Mouse (Mus musculus) cerebellum, postnatal 36 days (tissue): ENCODE measurements around the gene 4931422A03Rik.
A peak's percentile ranks its signal among the peaks of the same experiment; 100 is the strongest.
"Not testable (repeated sequence)": the region's sequence is repeated elsewhere in the genome, so short reads cannot be mapped to it uniquely, and the experiment has no call there.

Source experiments
- DNase-seq, 2 experiments: peaks; one replicate each; pipeline ENCODE4 v3.0.0; 2021 to 2022; ENCODE audit warnings: mixed read lengths in 2 of 2

Gene 4931422A03Rik

GRCm38 (mm10) chr2:104028139-104028723 lies at the start of gene 4931422A03Rik:
Gene 4931422A03Rik, minus strand, starts transcription at chr2:104028361.
- peak in 1 of 2 experiments; percentile 34 for DNase-seq

GRCm38 (mm10) chr2:104069704-104070185 lies 41.6 kb upstream of the 4931422A03Rik start, which contains the start of gene Cd59b:
Gene Cd59b, plus strand, starts transcription at chr2:104069849.
- DNase-seq, result peak; percentile 32 to 33

GRCm38 (mm10) chr2:104068450-104068849 lies 40.3 kb upstream of the 4931422A03Rik start, which contains the start of gene Gm10799:
Gene Gm10799, minus strand, starts transcription at chr2:104068550.
- not testable (repeated sequence) for DNase-seq

GRCm38 (mm10) chr2:104065526-104065925 lies 37.4 kb upstream of the 4931422A03Rik start, which contains the start of gene Gm10912:
Gene Gm10912, plus strand, starts transcription at chr2:104065826.
- DNase-seq, result not testable (repeated sequence)

GRCm38 (mm10) chr2:104064152-104064551 lies 36.0 kb upstream of the 4931422A03Rik start:
- DNase-seq, result no peak

GRCm38 (mm10) chr2:104062665-104063064 lies 34.5 kb upstream of the 4931422A03Rik start:
- no peak for DNase-seq

GRCm38 (mm10) chr2:104060996-104061395 lies 32.8 kb upstream of the 4931422A03Rik start:
- no peak for DNase-seq

GRCm38 (mm10) chr2:104059786-104060185 lies 31.6 kb upstream of the 4931422A03Rik start:
- no peak for DNase-seq

- no peak for DNase-seq
These were observed 30.8 kb upstream of the 4931422A03Rik start for GRCm38 (mm10) chr2:104058954-104059353.

- DNase-seq, result no peak
These were observed 30.2 kb upstream of the 4931422A03Rik start for GRCm38 (mm10) chr2:104058381-104058780.

- DNase-seq, result no peak
These were observed 16.4 kb upstream of the 4931422A03Rik start for GRCm38 (mm10) chr2:104044479-104045080.

GRCm38 (mm10) chr2:104043624-104044478 lies 15.7 kb upstream of the 4931422A03Rik start:
- DNase-seq, result no peak

GRCm38 (mm10) chr2:104042766-104043165 lies 14.6 kb upstream of the 4931422A03Rik start:
- DNase-seq, result no peak

GRCm38 (mm10) chr2:104041632-104042031 lies 13.5 kb upstream of the 4931422A03Rik start:
- no peak for DNase-seq

- DNase-seq, result no peak
These were observed 10.1 kb upstream of the 4931422A03Rik start for GRCm38 (mm10) chr2:104038236-104038635.

GRCm38 (mm10) chr2:104036316-104036715 lies 8.2 kb upstream of the 4931422A03Rik start:
- DNase-seq, result no peak

- peak in 1 of 2 experiments; percentile 18 for DNase-seq
These were observed 7.4 kb upstream of the 4931422A03Rik start for GRCm38 (mm10) chr2:104035595-104035994.

- peak; percentile 65 to 78 for DNase-seq
These were observed 6.8 kb upstream of the 4931422A03Rik start for GRCm38 (mm10) chr2:104034832-104035472.

GRCm38 (mm10) chr2:104032056-104032455 lies 3.9 kb upstream of the 4931422A03Rik start:
- no peak for DNase-seq

- DNase-seq, result no peak
These were observed 2.2 kb upstream of the 4931422A03Rik start for GRCm38 (mm10) chr2:104030381-104030780.

GRCm38 (mm10) chr2:104029074-104029473 lies 913 bp upstream of the 4931422A03Rik start:
- DNase-seq, result no peak

- peak; percentile 88 to 92 for DNase-seq
These were observed 563 bp downstream of the 4931422A03Rik start, which contains the start of gene Fbxo3 for GRCm38 (mm10) chr2:104027458-104028138. Gene Fbxo3, plus strand, starts transcription at chr2:104027721.
